Mouse (Mus musculus) right cerebral cortex, adult 18-20 months (tissue): Measurements from ENCODE around the gene Decr2.
"Not testable (repeated sequence)": the region's sequence is repeated elsewhere in the genome, so short reads cannot be mapped to it uniquely, and the experiment has no call there.

Experiments used
- DNase-seq: peaks from one replicate; pipeline ENCODE4 v3.0.0; 2022; ENCODE audit warnings: mixed read lengths

The Decr2 gene

GRCm38 (mm10) chr17:26112751-26113150, 22.6 kb upstream of the Decr2 start:
- no peak for DNase-seq

DNA sequence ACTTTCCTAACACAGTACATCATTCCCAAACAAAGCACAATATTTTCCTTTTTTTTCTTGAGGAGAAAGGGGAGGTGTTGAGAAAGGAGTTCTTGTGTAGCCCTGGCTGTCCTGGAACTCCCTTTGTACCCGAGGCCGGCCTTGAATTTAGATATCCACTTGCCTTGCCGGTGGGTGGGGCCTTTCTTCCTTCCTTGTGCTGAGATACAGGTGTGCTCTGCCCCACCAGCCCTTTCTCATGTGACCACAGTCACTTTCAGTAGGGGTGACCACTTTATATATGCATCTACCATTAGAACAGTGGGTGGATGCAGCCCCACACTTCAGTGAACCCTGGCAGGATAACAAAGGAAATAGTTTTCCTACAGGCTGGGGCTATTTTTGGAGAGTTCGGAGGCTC, 21.6 kb upstream of the Decr2 start:
- DNase-seq: no peak

DNA sequence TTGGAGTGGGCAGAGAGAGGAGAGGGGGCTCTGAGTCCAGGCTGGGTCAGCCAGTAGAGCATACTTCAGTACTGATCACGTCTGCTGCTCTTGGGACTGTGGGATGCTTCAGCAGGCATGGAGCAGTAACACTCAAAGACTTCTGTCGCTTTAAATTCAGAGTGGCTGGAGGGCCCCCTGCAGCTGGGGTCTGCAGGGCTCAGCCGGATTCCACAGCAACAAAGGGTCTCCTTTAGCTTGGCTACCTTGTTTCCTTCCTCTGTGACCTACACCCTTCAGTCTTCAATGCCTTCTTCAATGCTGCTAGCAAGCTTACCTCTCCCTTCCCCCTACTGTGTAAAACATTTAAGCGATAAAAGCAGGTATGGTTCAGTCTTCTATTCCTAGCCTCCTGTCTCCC, 20.9 kb upstream of the Decr2 start:
- DNase-seq: no peak

GRCm38 (mm10) chr17:26110156-26110555, 20.0 kb upstream of the Decr2 start:
- DNase-seq: no peak

GRCm38 (mm10) chr17:26105619-26106018, 15.5 kb upstream of the Decr2 start:
- no peak for DNase-seq

DNA sequence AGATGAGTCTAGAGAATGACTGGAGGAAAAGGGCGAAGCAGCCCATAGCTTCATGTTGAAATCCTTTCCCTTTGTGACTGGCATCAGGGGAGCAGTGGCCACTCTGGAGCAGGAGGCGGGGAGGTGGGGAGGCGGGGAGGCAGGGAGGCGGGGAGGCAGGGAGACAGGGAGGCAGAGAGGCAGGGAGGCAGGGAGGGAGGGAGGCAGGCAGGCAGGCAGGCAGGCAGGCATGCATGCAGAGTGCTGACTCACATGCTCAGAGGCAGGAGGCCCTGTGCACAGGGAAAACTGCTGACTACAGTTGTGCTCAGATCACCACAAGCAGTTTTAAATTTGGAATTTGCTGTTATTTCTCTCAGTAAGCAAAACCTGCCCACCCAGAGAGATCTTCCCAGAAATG, 11.3 kb upstream of the Decr2 start:
- DNase-seq: peak; percentile 60

- DNase-seq: no peak
Observed at GRCm38 (mm10) chr17:26100166-26100565, 10.0 kb upstream of the Decr2 start.

GRCm38 (mm10) chr17:26099316-26099715, 9.2 kb upstream of the Decr2 start:
- DNase-seq: not testable (repeated sequence)

- DNase-seq: no peak
Observed at GRCm38 (mm10) chr17:26098461-26098860, 8.3 kb upstream of the Decr2 start.

GRCm38 (mm10) chr17:26095121-26095740, 5.1 kb upstream of the Decr2 start, which contains the start of gene Nme4:
Gene Nme4 (minus strand): TSS chr17:26095602.
- peak; percentile 76 for DNase-seq

DNA sequence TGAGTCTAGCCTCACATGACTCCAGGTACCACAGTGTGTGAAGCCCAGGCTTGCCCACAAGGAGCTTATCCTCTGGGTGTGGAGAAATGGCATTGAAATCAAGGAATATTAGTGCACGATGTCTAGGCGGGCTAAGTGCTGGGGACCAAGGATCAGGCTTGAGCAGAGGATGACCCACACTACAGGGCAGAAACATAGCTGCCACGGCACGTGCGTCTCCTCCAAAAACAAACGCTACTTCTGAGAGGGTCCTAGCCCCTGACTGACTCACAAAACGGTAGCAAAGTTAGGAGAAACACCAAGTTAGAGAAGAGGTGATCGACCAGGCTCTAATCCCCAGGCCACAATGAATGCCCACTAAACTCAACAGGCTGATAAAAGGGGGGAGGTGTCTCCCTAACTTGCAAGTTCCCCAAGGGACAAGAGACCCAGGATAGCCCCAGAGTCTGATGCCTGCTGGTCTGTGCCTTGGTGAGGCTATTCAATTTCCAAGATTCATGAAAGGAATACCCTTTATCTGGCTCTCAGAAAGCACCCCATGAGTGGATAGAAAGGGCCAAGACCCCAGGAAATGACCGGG, 4.5 kb upstream of the Decr2 start:
- DNase-seq: no peak

DNA sequence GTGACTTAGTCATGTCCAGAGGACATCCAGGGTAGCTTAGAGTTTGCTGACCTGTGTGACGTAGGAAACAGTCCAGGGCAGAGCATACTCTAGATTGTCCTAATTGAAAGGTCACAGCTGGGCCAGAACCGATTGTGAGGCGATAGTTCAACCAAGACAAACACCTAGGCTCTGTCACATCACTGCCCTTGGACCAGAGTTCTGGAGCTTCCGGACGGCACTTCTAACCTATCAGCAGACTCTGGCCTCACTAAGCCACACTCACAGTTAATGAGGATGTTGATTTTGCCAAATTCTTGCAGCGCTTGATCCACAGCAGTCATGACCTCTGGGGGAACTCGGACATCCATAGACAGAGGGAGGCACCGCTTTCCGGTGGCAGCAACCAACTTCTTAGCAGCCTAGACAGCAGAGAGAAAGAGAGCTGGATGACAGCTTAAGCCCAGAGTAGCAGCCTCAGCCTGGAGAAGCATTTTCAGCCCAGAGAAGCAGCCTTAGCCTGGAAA, 3.0 kb downstream of the Decr2 start:
- DNase-seq: no peak

DNA sequence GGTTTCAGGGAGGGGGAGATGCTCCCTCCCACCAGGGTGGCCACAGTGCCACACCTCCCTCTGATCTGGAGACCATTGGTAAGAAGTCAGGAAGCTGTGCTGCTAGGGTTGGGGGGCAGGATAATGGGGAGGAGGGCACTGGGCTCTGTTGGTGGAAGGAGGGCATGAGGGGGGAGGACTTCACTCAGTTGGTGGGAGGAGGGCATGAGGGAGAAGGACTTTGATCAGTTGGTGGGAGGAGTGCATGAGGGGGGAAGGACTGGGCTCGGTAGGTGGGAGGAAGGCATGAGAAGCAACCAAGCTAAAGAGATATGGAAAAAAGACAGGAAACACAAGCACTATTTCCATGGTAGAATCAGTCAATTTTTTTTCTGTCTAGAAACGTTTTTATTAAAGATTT, 9.3 kb downstream of the Decr2 start:
- no peak for DNase-seq

- no peak for DNase-seq
Observed at GRCm38 (mm10) chr17:26078851-26079250, 11.3 kb downstream of the Decr2 start.

DNA sequence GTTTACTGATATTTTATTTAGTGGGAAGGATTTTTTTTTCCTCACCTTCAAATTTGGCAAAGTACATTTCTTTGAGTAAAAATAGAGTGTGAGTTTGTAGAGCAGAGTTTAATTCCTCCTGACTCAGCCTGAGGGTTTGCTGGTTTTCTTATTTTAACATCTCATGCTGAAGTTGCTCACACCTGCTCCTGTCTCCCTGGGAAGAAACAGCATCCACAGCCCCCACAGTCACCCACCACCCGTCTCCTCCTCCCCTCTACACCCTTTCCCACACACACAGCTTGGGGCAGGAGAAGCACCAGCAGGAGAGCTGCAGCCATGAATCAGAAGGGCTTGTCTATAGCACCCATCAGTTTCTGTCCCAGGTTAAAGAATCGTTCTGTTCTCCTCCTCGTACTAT, 14.9 kb downstream of the Decr2 start:
- DNase-seq: peak; percentile 86

DNA sequence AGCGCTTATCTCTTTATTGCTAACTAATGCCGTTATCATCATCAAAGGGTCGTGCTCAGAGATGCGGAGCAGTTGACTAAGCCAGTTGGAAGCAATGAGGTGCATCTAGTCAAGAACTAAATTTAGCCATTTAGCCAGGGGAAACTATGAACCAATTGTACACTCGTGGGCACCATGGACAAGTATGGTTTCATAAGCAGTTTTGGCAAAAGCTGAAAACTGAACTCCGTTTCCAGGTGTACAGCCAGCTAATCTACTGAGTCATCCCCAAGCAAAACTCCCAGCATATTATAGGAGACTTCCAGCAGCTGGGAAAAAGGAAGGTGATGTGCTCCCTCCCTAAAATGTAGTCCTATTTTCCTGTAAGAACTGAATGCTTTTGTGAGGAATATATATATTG, 20.0 kb downstream of the Decr2 start:
- no peak for DNase-seq

- peak; percentile 85 for DNase-seq
Observed at GRCm38 (mm10) chr17:26068831-26069739, 21.1 kb downstream of the Decr2 start, which contains the start of gene Rab11fip3. Gene Rab11fip3 (minus strand): TSS chr17:26069555.

- no peak for DNase-seq
Observed at GRCm38 (mm10) chr17:26068024-26068830, 21.9 kb downstream of the Decr2 start.

DNA sequence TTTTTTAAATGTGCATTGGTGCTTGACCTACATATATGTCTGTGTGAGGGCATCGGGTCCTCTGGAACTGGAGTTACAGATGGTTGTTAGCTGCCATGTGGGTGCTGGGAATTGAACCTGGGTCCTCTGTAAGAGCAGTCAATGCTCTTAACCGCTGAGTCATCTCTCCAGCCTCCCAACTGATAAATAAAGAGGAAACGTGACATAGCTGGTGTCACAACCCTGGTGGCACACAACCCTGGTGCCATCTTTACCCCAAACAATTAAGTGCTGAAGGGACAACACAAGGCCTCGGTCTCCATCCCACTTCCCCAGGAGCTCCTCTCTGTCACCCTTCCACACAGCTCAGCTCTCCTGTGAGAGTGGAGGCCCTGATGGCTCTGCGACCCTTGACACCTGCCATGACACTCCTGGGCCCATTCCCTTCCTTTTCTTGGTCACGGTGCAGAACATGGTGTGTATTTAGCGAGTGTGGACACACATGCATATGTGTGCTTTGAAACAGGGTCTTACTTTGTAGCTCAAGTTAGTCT, 23.6 kb downstream of the Decr2 start:
- DNase-seq: no peak

- DNase-seq: no peak
Observed at GRCm38 (mm10) chr17:26064916-26065315, 25.2 kb downstream of the Decr2 start.

GRCm38 (mm10) chr17:26057787-26058567, 32.2 kb downstream of the Decr2 start:
- no peak for DNase-seq

GRCm38 (mm10) chr17:26057278-26057677, 32.9 kb downstream of the Decr2 start:
- DNase-seq: peak; percentile 64
